Mouse (Mus musculus) neural tube, embryonic 14.5 days (tissue): ENCODE measurements around the gene Pdzd2. TPM values are rescaled to one million over a fixed set of nuclear protein-coding genes. Genes with fewer than 3 reads are reported as not detected.

ENCODE experiments used
- ATAC-seq: fragments of 200-750 bp; cut with Nextera tagmentation; 2 replicates; pipeline ENCODE4 v1.8.0; 2017; ENCODE audit warnings: low read depth, mild to moderate bottlenecking, moderate TSS enrichment, moderate library complexity
- H3K27ac ChIP-seq: fragments of 300-500 bp; sonication (generic); 2 replicates; pipeline ENCODE4 v1.5.1; 2014; ENCODE audit warnings: low read depth, mild to moderate bottlenecking, control low read depth, low read length, moderate library complexity, mixed read lengths
- H3K27me3 ChIP-seq: fragments of 300-500 bp; sonication (generic); 2 replicates; pipeline ENCODE4 v1.6.1; 2014; ENCODE audit warnings: low read length; ENCODE audit not compliant: control insufficient read depth, insufficient read depth
- H3K36me3 ChIP-seq: fragments of 300-500 bp; sonication (generic); 2 replicates; pipeline ENCODE4 v1.6.1; 2014; ENCODE audit warnings: low read length, mixed read lengths; ENCODE audit not compliant: control insufficient read depth, insufficient read depth
- H3K4me1 ChIP-seq: fragments of 300-500 bp; sonication (generic); 2 replicates; pipeline ENCODE4 v1.6.1; 2014; ENCODE audit warnings: low read length; ENCODE audit not compliant: control insufficient read depth, insufficient read depth
- H3K4me2 ChIP-seq: fragments of 300-500 bp; sonication (generic); 2 replicates; pipeline ENCODE4 v1.6.1; 2014; ENCODE audit warnings: mild to moderate bottlenecking, low read depth, low read length, control low read depth
- H3K4me3 ChIP-seq: fragments of 300-500 bp; sonication (generic); 2 replicates; pipeline ENCODE4 v1.5.1; 2014; ENCODE audit warnings: low read depth, low read length, control low read depth, mixed read lengths
- H3K9ac ChIP-seq: fragments of 300-500 bp; sonication (generic); replicated peaks from 2 replicates; pipeline ENCODE4 v1.6.1; 2014; ENCODE audit warnings: low read depth, mild to moderate bottlenecking, control low read depth, low read length, mixed read lengths
- H3K9me3 ChIP-seq: fragments of 300-500 bp; sonication (generic); 2 replicates; pipeline ENCODE4 v1.6.1; 2016; ENCODE audit warnings: low read length; ENCODE audit not compliant: control insufficient read depth
- WGBS: fragments of 180-500 bp; shearing (Covaris S2); extraction: QIAGEN DNeasy Blood & Tissue Kit; methylation state at CpG from one replicate; pipeline ENCODE4 v1.1.7; 2014; 5-methylcytosine and 5-hydroxymethylcytosine counted together
- polyA plus RNA-seq: library from polyadenylated mRNA; unstranded; fragments of >200 nt; fragmentation: Nextera tagmentation; extraction: Ambion mirVana; gene quantifications from 2 replicates; pipeline ENCODE4 v1.2.1, GENCODE M21; 2014

Pdzd2 gene
- polyA plus RNA-seq, 1 experiment from 2014 or later: 16.6 TPM

- peak overlapping the region; percentile 65 for H3K4me2 ChIP-seq
- H3K9me3 ChIP-seq: no peaks in the 10 kb centered on the region
- no peaks in the 10 kb centered on the region for H3K36me3 ChIP-seq
- ATAC-seq: no peak
- 41% methylated on average over 10 of the region's 10 CpGs for WGBS
- H3K4me3 ChIP-seq: peak overlapping the region; percentile 61
- no peaks in the 10 kb centered on the region for H3K4me1 ChIP-seq
- H3K27ac ChIP-seq: no peak overlapping the region
- no peaks in the 10 kb centered on the region for H3K27me3 ChIP-seq
- H3K9ac ChIP-seq: no peak overlapping the region
These were observed 1.2 kb downstream of the Pdzd2 start for GRCm38 (mm10) chr15:12738301-12739093.

GRCm38 (mm10) chr15:12735208-12735607 lies 4.5 kb downstream of the Pdzd2 start:
- Histone ChIP-seq H3K9ac (no peak overlapping the region), H3K4me1 (no peaks in the 10 kb centered on the region), H3K9me3 (no peaks in the 10 kb centered on the region), H3K4me2 (no peak overlapping the region), H3K36me3 (no peaks in the 10 kb centered on the region), H3K27ac (no peak overlapping the region), H3K4me3 (no peak overlapping the region), H3K27me3 (no peaks in the 10 kb centered on the region)
- WGBS: 57% methylated on average over 2 of the region's 2 CpGs
- no peak for ATAC-seq

- ATAC-seq: no peak
- no peak overlapping the region for H3K4me3 ChIP-seq
- H3K36me3 ChIP-seq: no peaks in the 10 kb centered on the region
- H3K9ac ChIP-seq: no peak overlapping the region
- no peak overlapping the region for H3K27ac ChIP-seq
- no peaks in the 10 kb centered on the region for H3K4me1 ChIP-seq
- 73% methylated on average over 4 of the region's 4 CpGs for WGBS
- H3K27me3 ChIP-seq: no peaks in the 10 kb centered on the region
- no peak overlapping the region for H3K4me2 ChIP-seq
- no peaks in the 10 kb centered on the region for H3K9me3 ChIP-seq
These were observed 5.5 kb downstream of the Pdzd2 start for GRCm38 (mm10) chr15:12734221-12734620.

- no peaks in the 10 kb centered on the region for H3K36me3 ChIP-seq
- no peak overlapping the region for H3K9ac ChIP-seq
- H3K9me3 ChIP-seq: no peaks in the 10 kb centered on the region
- no peak for ATAC-seq
- no peak overlapping the region for H3K4me3 ChIP-seq
- no peaks in the 10 kb centered on the region for H3K27me3 ChIP-seq
- no peak overlapping the region for H3K27ac ChIP-seq
- H3K4me2 ChIP-seq: no peak overlapping the region
- H3K4me1 ChIP-seq: no peaks in the 10 kb centered on the region
- 80% methylated on average over 11 of the region's 11 CpGs for WGBS
These were observed 7.1 kb downstream of the Pdzd2 start for GRCm38 (mm10) chr15:12732613-12733012.

GRCm38 (mm10) chr15:12728381-12728780 lies 11.3 kb downstream of the Pdzd2 start:
- H3K4me3 ChIP-seq: no peak overlapping the region
- H3K27ac ChIP-seq: no peak overlapping the region
- H3K9ac ChIP-seq: no peak overlapping the region
- 91% methylated on average over 4 of the region's 4 CpGs for WGBS
- no peaks in the 10 kb centered on the region for H3K9me3 ChIP-seq
- no peaks in the 10 kb centered on the region for H3K27me3 ChIP-seq
- H3K4me2 ChIP-seq: no peak overlapping the region
- H3K4me1 ChIP-seq: no peaks in the 10 kb centered on the region
- no peak for ATAC-seq
- H3K36me3 ChIP-seq: no peaks in the 10 kb centered on the region

GRCm38 (mm10) chr15:12725256-12725655 lies 14.5 kb downstream of the Pdzd2 start:
- no peaks in the 10 kb centered on the region for H3K36me3 ChIP-seq
- no peaks in the 10 kb centered on the region for H3K4me1 ChIP-seq

GRCm38 (mm10) chr15:12721684-12722500 lies 17.8 kb downstream of the Pdzd2 start:
- Histone ChIP-seq H3K36me3 (no peaks in the 10 kb centered on the region), H3K4me2 (no peak overlapping the region), H3K9me3 (no peaks in the 10 kb centered on the region), H3K27ac (no peak overlapping the region), H3K4me1 (no peaks in the 10 kb centered on the region), H3K27me3 (no peaks in the 10 kb centered on the region), H3K9ac (no peak overlapping the region), H3K4me3 (no peak overlapping the region)
- ATAC-seq: no peak
- whole genome bisulfite sequencing: 85% methylated on average over 6 of the region's 6 CpGs

More at GRCm38 (mm10) chr15:12725256-12725655, 14.5 kb downstream of the Pdzd2 start:
- Histone ChIP-seq H3K9ac (no peak overlapping the region), H3K27me3 (no peaks in the 10 kb centered on the region), H3K27ac (no peak overlapping the region), H3K4me2 (no peak overlapping the region), H3K9me3 (no peaks in the 10 kb centered on the region), H3K4me3 (no peak overlapping the region)
- 83% methylated on average over 5 of the region's 5 CpGs for WGBS
- ATAC-seq: no peak

- Histone ChIP-seq H3K4me3 (no peak overlapping the region), H3K27me3 (no peaks in the 10 kb centered on the region), H3K9ac (no peak overlapping the region), H3K27ac (no peak overlapping the region), H3K4me1 (no peaks in the 10 kb centered on the region), H3K4me2 (no peak overlapping the region), H3K9me3 (no peaks in the 10 kb centered on the region), H3K36me3 (no peaks in the 10 kb centered on the region)
- WGBS: 72% methylated on average over 14 of the region's 14 CpGs
- no peak; the same call in 1 of the 2 replicates for ATAC-seq
These were observed 20.9 kb downstream of the Pdzd2 start for GRCm38 (mm10) chr15:12718819-12719218.

GRCm38 (mm10) chr15:12717410-12717809 lies 22.3 kb downstream of the Pdzd2 start:
- Histone ChIP-seq H3K4me2 (no peak overlapping the region), H3K4me3 (no peak overlapping the region), H3K4me1 (no peaks in the 10 kb centered on the region), H3K36me3 (no peaks in the 10 kb centered on the region), H3K27ac (no peak overlapping the region), H3K9ac (no peak overlapping the region), H3K27me3 (no peaks in the 10 kb centered on the region), H3K9me3 (no peaks in the 10 kb centered on the region)
- 84% methylated on average over 3 of the region's 3 CpGs for WGBS
- no peak for ATAC-seq
